Mouse (Mus musculus) limb, embryonic 12.5 days (tissue): Measurements from ENCODE around the gene Comtd1. TPM values are rescaled to one million over a fixed set of nuclear protein-coding genes. Genes with fewer than 3 reads are reported as not detected.

Experiments used
- ATAC-seq: fragments of 200-750 bp; cut with Nextera tagmentation; 2 replicates; pipeline ENCODE4 v1.8.0; 2017; ENCODE audit warnings: low read depth, moderate TSS enrichment; ENCODE audit not compliant: insufficient number of reproducible peaks, insufficient read depth, low FRiP score, low TSS enrichment
- H3K27ac ChIP-seq: fragments of 300-500 bp; sonication (generic); 2 replicates; pipeline ENCODE4 v1.5.1; 2016; ENCODE audit warnings: mild to moderate bottlenecking, moderate library complexity
- H3K27me3 ChIP-seq: fragments of 300-500 bp; sonication (generic); 2 replicates; pipeline ENCODE4 v1.6.1; 2016; ENCODE audit warnings: mild to moderate bottlenecking, moderate library complexity
- H3K36me3 ChIP-seq: fragments of 300-500 bp; sonication (generic); 2 replicates; pipeline ENCODE4 v1.6.1; 2016; ENCODE audit warnings: mild to moderate bottlenecking, moderate library complexity
- H3K4me1 ChIP-seq: fragments of 300-500 bp; sonication (generic); replicated peaks from 2 replicates; pipeline ENCODE4 v1.6.1; 2016
- H3K4me2 ChIP-seq: fragments of 300-500 bp; sonication (generic); 2 replicates; pipeline ENCODE4 v1.6.1; 2016; ENCODE audit warnings: mild to moderate bottlenecking, moderate library complexity
- H3K4me3 ChIP-seq: fragments of 300-500 bp; sonication (generic); replicated peaks from 2 replicates; pipeline ENCODE4 v1.5.1; 2016; ENCODE audit warnings: mild to moderate bottlenecking
- H3K9ac ChIP-seq: fragments of 300-500 bp; sonication (generic); replicated peaks from 2 replicates; pipeline ENCODE4 v1.6.1; 2016; ENCODE audit warnings: mild to moderate bottlenecking, moderate library complexity
- H3K9me3 ChIP-seq: fragments of 300-500 bp; sonication (generic); 2 replicates; pipeline ENCODE4 v1.6.1; 2016; ENCODE audit warnings: mild to moderate bottlenecking, moderate library complexity
- WGBS: fragments of 180-500 bp; shearing (Covaris S2); methylation state at CpG from one replicate; pipeline ENCODE4 v1.1.7; 2016; 5-methylcytosine and 5-hydroxymethylcytosine counted together
- polyA plus RNA-seq: library from polyadenylated mRNA; unstranded; fragments of >200 nt; fragmentation: Nextera tagmentation; extraction: Ambion mirVana; gene quantifications from 2 replicates; pipeline ENCODE4 v1.2.1, GENCODE M21; 2016

Gene Comtd1
- polyA plus RNA-seq, 1 experiment from 2014 or later: 24.2 TPM

- Histone ChIP-seq H3K36me3 (peaks cover 31% of the 10 kb centered on the region), H3K4me3 (peak overlapping the region; percentile 94), H3K27me3 (0 out of 2 replicates have a peak, but pooled peaks cover 4% of the 10 kb centered on the region), H3K9me3 (no peaks in the 10 kb centered on the region), H3K9ac (peak overlapping the region; percentile 94), H3K4me2 (peak overlapping the region; percentile 87), H3K4me1 (peaks cover 25% of the 10 kb centered on the region), H3K27ac (peak overlapping the region; percentile 94)
- under 1% methylated on average over 73 of the region's 73 CpGs for WGBS
- ATAC-seq: peak; percentile 98
Measured at GRCm38 (mm10) chr14:21830876-21831767, 17.7 kb downstream of the Comtd1 start.

- H3K9me3 ChIP-seq: no peaks in the 10 kb centered on the region
- WGBS: 86% methylated on average over 9 of the region's 9 CpGs
Measured at GRCm38 (mm10) chr14:21825786-21826491, 22.8 kb downstream of the Comtd1 start.

GRCm38 (mm10) chr14:21824938-21825337, 23.8 kb downstream of the Comtd1 start, which contains the start of gene Vdac2:
Gene Vdac2 (plus strand): TSS chr14:21825238.
- ATAC-seq: no peak
- Histone ChIP-seq H3K36me3 (no peaks in the 10 kb centered on the region), H3K4me1 (peaks cover 11% of the 10 kb centered on the region), H3K9ac (no peak within 1 kb of the TSS), H3K4me2 (no peak within 1 kb of the TSS), H3K27ac (no peak within 1 kb of the TSS), H3K9me3 (no peaks in the 10 kb centered on the region), H3K27me3 (0 out of 2 replicates have a peak, but pooled peaks cover 4% of the 10 kb centered on the region), H3K4me3 (no peak within 1 kb of the TSS)
- 96% methylated on average over 2 of the region's 2 CpGs for WGBS

More at GRCm38 (mm10) chr14:21825786-21826491, 22.8 kb downstream of the Comtd1 start:
- H3K27ac ChIP-seq: no peak overlapping the region
- no peak overlapping the region for H3K9ac ChIP-seq
- no peak for ATAC-seq
- peaks cover 17% of the 10 kb centered on the region for H3K4me1 ChIP-seq
- H3K4me2 ChIP-seq: no peak overlapping the region
- H3K36me3 ChIP-seq: no peaks in the 10 kb centered on the region
- H3K27me3 ChIP-seq: 0 out of 2 replicates have a peak, but pooled peaks cover 4% of the 10 kb centered on the region
- no peak overlapping the region for H3K4me3 ChIP-seq

- Histone ChIP-seq H3K9ac (no peak overlapping the region), H3K4me1 (peaks cover 11% of the 10 kb centered on the region), H3K36me3 (no peaks in the 10 kb centered on the region), H3K9me3 (no peaks in the 10 kb centered on the region), H3K27me3 (0 out of 2 replicates have a peak, but pooled peaks cover 4% of the 10 kb centered on the region), H3K4me3 (no peak overlapping the region), H3K27ac (no peak overlapping the region), H3K4me2 (no peak overlapping the region)
- WGBS: 74% methylated on average over 7 of the region's 7 CpGs
- no peak for ATAC-seq
Measured at GRCm38 (mm10) chr14:21823897-21824296, 24.9 kb downstream of the Comtd1 start.

- Histone ChIP-seq H3K4me3 (no peak overlapping the region), H3K4me1 (peaks cover 11% of the 10 kb centered on the region), H3K9ac (no peak overlapping the region), H3K9me3 (no peaks in the 10 kb centered on the region), H3K27ac (peak overlapping the region; percentile 60; the same call in 1 of the 2 replicates), H3K4me2 (no peak overlapping the region), H3K36me3 (no peaks in the 10 kb centered on the region), H3K27me3 (no peaks in the 10 kb centered on the region; the same call in 1 of the 2 replicates)
- 78% methylated on average over 7 of the region's 7 CpGs for WGBS
- ATAC-seq: no peak
Measured at GRCm38 (mm10) chr14:21822795-21823374, 25.9 kb downstream of the Comtd1 start.

- H3K4me3 ChIP-seq: no peak overlapping the region
- no peaks in the 10 kb centered on the region for H3K9me3 ChIP-seq
- 81% methylated on average over 7 of the region's 7 CpGs for WGBS
- no peak overlapping the region for H3K27ac ChIP-seq
- H3K4me2 ChIP-seq: no peak overlapping the region
- no peak for ATAC-seq
- no peak overlapping the region for H3K9ac ChIP-seq
- H3K4me1 ChIP-seq: peaks cover 11% of the 10 kb centered on the region
- peaks cover 3% of the 10 kb centered on the region; the same call in 1 of the 2 replicates for H3K27me3 ChIP-seq
- H3K36me3 ChIP-seq: no peaks in the 10 kb centered on the region
Measured at GRCm38 (mm10) chr14:21822307-21822706, 26.5 kb downstream of the Comtd1 start.

GRCm38 (mm10) chr14:21820880-21821505, 27.8 kb downstream of the Comtd1 start:
- H3K27ac ChIP-seq: no peak overlapping the region
- H3K9me3 ChIP-seq: no peaks in the 10 kb centered on the region
- peaks cover 11% of the 10 kb centered on the region for H3K4me1 ChIP-seq
- H3K4me2 ChIP-seq: no peak overlapping the region
- H3K9ac ChIP-seq: no peak overlapping the region
- H3K27me3 ChIP-seq: peaks cover 3% of the 10 kb centered on the region; the same call in 1 of the 2 replicates
- no peak for ATAC-seq
- WGBS: 89% methylated on average over 4 of the region's 4 CpGs
- no peak overlapping the region for H3K4me3 ChIP-seq
- no peaks in the 10 kb centered on the region for H3K36me3 ChIP-seq

- H3K9ac ChIP-seq: no peak overlapping the region
- WGBS: 37% methylated on average over 4 of the region's 4 CpGs
- peaks cover 3% of the 10 kb centered on the region; the same call in 1 of the 2 replicates for H3K27me3 ChIP-seq
- H3K9me3 ChIP-seq: no peaks in the 10 kb centered on the region
- H3K4me3 ChIP-seq: no peak overlapping the region
- H3K27ac ChIP-seq: no peak overlapping the region
- H3K4me2 ChIP-seq: no peak overlapping the region
- no peaks in the 10 kb centered on the region for H3K36me3 ChIP-seq
- no peak for ATAC-seq
- H3K4me1 ChIP-seq: no peaks in the 10 kb centered on the region
Measured at GRCm38 (mm10) chr14:21817453-21817852, 31.3 kb downstream of the Comtd1 start.

- peaks cover 3% of the 10 kb centered on the region; the same call in 1 of the 2 replicates for H3K27me3 ChIP-seq
- H3K4me2 ChIP-seq: no peak overlapping the region
- 55% methylated on average over 3 of the region's 3 CpGs for WGBS
- no peaks in the 10 kb centered on the region for H3K36me3 ChIP-seq
- H3K4me1 ChIP-seq: no peaks in the 10 kb centered on the region
- no peak overlapping the region for H3K27ac ChIP-seq
- no peak overlapping the region for H3K9ac ChIP-seq
- no peaks in the 10 kb centered on the region for H3K9me3 ChIP-seq
- H3K4me3 ChIP-seq: no peak overlapping the region
- ATAC-seq: no peak
Measured at GRCm38 (mm10) chr14:21816255-21816654, 32.5 kb downstream of the Comtd1 start.

GRCm38 (mm10) chr14:21814606-21815005, 34.2 kb downstream of the Comtd1 start:
- WGBS: 91% methylated on average over 4 of the region's 4 CpGs
- Histone ChIP-seq H3K36me3 (no peaks in the 10 kb centered on the region), H3K4me2 (no peak overlapping the region), H3K9me3 (no peaks in the 10 kb centered on the region), H3K4me1 (no peaks in the 10 kb centered on the region), H3K27ac (no peak overlapping the region), H3K9ac (no peak overlapping the region), H3K27me3 (peaks cover 3% of the 10 kb centered on the region; the same call in 1 of the 2 replicates), H3K4me3 (no peak overlapping the region)
- ATAC-seq: no peak
